Mouse (Mus musculus) hindbrain, embryonic 11.5 days (tissue): ENCODE results near the gene Rplp2. TPM values are rescaled to one million over a fixed set of nuclear protein-coding genes. Genes with fewer than 3 reads are reported as not detected.

ENCODE experiments used
- ATAC-seq: fragments of 200-750 bp; cut with Nextera tagmentation; 2 replicates; pipeline ENCODE4 v1.8.0; 2017; ENCODE audit warnings: mild to moderate bottlenecking, moderate TSS enrichment, moderate library complexity; ENCODE audit not compliant: low FRiP score
- DNase-seq: peaks from one replicate; pipeline ENCODE4 v3.0.0-alpha.2; 2015; ENCODE audit warnings: low spot score
- H3K27ac ChIP-seq: fragments of 300-500 bp; sonication (generic); 2 replicates; pipeline ENCODE4 v1.5.1; 2014; ENCODE audit warnings: mild to moderate bottlenecking, low read depth, low read length
- H3K27me3 ChIP-seq: fragments of 300-500 bp; sonication (generic); 2 replicates; pipeline ENCODE4 v1.6.1; 2014; ENCODE audit warnings: mild to moderate bottlenecking, low read length, moderate library complexity, mixed read lengths; ENCODE audit not compliant: control insufficient read depth, insufficient read depth
- H3K36me3 ChIP-seq: fragments of 300-500 bp; sonication (generic); 2 replicates; pipeline ENCODE4 v1.6.1; 2014; ENCODE audit warnings: mild to moderate bottlenecking, low read length, moderate library complexity, mixed read lengths; ENCODE audit not compliant: control insufficient read depth, insufficient read depth
- H3K4me1 ChIP-seq: fragments of 300-500 bp; sonication (generic); replicated peaks from 2 replicates; pipeline ENCODE4 v1.6.1; 2014; ENCODE audit warnings: low read length, mixed read lengths; ENCODE audit not compliant: control insufficient read depth, insufficient read depth
- H3K4me2 ChIP-seq: fragments of 300-500 bp; sonication (generic); replicated peaks from 2 replicates; pipeline ENCODE4 v1.6.1; 2014; ENCODE audit warnings: mild to moderate bottlenecking, low read depth, low read length
- H3K4me3 ChIP-seq: fragments of 300-500 bp; sonication (generic); 2 replicates; pipeline ENCODE4 v1.5.1; 2014; ENCODE audit warnings: low read depth, low read length
- H3K9ac ChIP-seq: fragments of 300-500 bp; sonication (generic); 2 replicates; pipeline ENCODE4 v1.6.1; 2014; ENCODE audit warnings: low read depth, low read length
- H3K9me3 ChIP-seq: fragments of 300-500 bp; sonication (generic); 2 replicates; pipeline ENCODE4 v1.6.1; 2016; ENCODE audit warnings: low read length; ENCODE audit not compliant: control insufficient read depth
- WGBS: fragments of 180-500 bp; shearing (Covaris S2); extraction: QIAGEN DNeasy Blood & Tissue Kit; methylation state at CpG from one replicate; pipeline ENCODE4 v1.1.7; 2014; 5-methylcytosine and 5-hydroxymethylcytosine counted together
- polyA plus RNA-seq: library from polyadenylated mRNA; unstranded; fragments of >200 nt; fragmentation: Nextera tagmentation; extraction: Ambion mirVana; gene quantifications from 2 replicates; pipeline ENCODE4 v1.2.1, GENCODE M21; 2014

Gene Rplp2
- polyA plus RNA-seq, 1 experiment from 2014 or later, result 939 TPM

DNA sequence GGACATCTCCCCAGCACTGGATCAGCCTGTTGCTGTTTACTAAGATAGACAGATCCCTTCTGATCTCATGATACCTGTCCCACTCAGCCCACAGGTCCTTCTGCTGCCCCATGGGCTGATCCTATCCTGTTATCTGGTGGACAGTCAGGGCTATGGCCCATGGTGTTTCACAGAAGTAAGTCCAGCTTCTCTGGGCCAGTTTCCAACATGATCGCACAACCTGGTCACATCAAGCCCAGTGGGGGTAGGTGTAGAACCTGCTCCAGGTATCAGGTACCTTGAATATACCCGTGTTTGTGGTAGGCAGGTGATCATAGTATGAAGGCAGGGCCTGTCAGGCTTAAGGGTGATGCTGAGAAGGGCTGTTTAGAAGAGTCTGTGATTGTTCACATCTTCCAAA, 48.2 kb downstream of the Rplp2 start:
- H3K36me3 ChIP-seq, result no peaks in the 10 kb centered on the region
- no peak overlapping the region for H3K4me2 ChIP-seq
- WGBS, result 79% methylated on average over 2 of the region's 2 CpGs
- H3K4me1 ChIP-seq, result no peaks in the 10 kb centered on the region
- H3K27ac ChIP-seq, result no peak overlapping the region
- no peaks in the 10 kb centered on the region for H3K9me3 ChIP-seq
- ATAC-seq (no peak), DNase-seq (no peak)
- no peaks in the 10 kb centered on the region for H3K27me3 ChIP-seq
- H3K9ac ChIP-seq, result no peak overlapping the region
- H3K4me3 ChIP-seq, result no peak overlapping the region

DNA sequence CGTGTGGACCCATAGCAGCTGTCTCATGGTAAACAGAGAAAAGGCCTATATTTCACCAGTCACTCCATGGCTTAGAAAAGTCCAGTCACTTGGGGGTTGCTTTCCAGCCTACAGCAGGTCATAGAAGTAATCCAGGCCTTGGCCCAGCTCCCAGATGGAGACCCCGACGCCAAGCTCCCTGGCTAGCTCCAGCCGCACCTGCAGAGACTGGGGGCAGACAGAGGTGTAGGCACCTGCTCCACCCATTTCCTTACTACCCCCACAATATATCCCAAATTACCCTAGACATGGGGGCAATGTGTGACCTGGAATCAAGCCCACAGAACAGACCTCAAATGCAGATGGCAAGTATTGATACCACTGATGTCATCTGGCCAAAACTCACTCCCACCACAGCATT, 48.8 kb downstream of the Rplp2 start:
- ATAC-seq (no peak), DNase-seq (no peak)
- no peak overlapping the region for H3K27ac ChIP-seq
- H3K4me2 ChIP-seq, result no peak overlapping the region
- no peaks in the 10 kb centered on the region for H3K9me3 ChIP-seq
- H3K27me3 ChIP-seq, result no peaks in the 10 kb centered on the region
- no peaks in the 10 kb centered on the region for H3K4me1 ChIP-seq
- H3K36me3 ChIP-seq, result no peaks in the 10 kb centered on the region
- WGBS, result 84% methylated on average over 4 of the region's 4 CpGs
- H3K4me3 ChIP-seq, result no peak overlapping the region
- no peak overlapping the region for H3K9ac ChIP-seq

DNA sequence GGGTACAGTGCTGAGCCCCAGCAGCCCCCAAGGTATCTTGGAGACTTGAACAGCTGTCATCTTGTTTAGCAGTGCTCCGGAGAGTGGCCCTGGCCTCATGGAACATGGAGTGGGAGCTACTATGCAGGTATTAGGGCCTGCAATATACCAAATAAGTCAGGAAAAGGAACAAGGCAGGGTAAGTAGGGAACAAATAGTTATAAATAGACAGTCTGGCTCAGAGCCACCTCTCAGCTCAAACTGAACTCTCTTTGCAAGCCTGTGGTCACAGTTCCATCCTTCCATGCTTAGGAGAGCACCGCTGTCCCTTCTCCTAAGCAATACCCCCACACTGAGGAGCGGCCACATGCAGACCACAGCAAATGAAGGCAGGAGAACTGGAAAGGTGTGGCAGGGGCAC, 50.4 kb downstream of the Rplp2 start:
- no peak for DNase-seq
- Histone ChIP-seq H3K4me1 (no peaks in the 10 kb centered on the region), H3K36me3 (no peaks in the 10 kb centered on the region), H3K9ac (no peak overlapping the region), H3K27ac (no peak overlapping the region), H3K4me2 (no peak overlapping the region), H3K9me3 (no peaks in the 10 kb centered on the region), H3K27me3 (no peaks in the 10 kb centered on the region), H3K4me3 (no peak overlapping the region)
- no peak for ATAC-seq
- 99% methylated on average over 3 of the region's 3 CpGs for WGBS

Other genes with a start within 250 kb of the Rplp2 start
- 2.3 and 3.3 TPM in 2 replicates for gene Lmntd2, start 233.3 kb upstream of the Rplp2 start, polyA plus RNA-seq
- 36.4 and 37.8 TPM in 2 replicates for gene Rassf7, start 231.5 kb upstream of the Rplp2 start, polyA plus RNA-seq
- 67.1 and 78.6 TPM in 2 replicates for gene Phrf1, start 218.6 kb upstream of the Rplp2 start, polyA plus RNA-seq
- gene Irf7, start 180.9 kb upstream of the Rplp2 start, polyA plus RNA-seq, result 0.77 and 1.1 TPM in 2 replicates
- gene Cdhr5, start 170.6 kb upstream of the Rplp2 start, polyA plus RNA-seq, result not detected in 2 replicates
- 4.8 and 5.1 TPM in 2 replicates for gene Sct, start 168.2 kb upstream of the Rplp2 start, polyA plus RNA-seq
- 0.25 and 0.33 TPM in 2 replicates for gene Drd4, start 155.4 kb upstream of the Rplp2 start, polyA plus RNA-seq
- gene Deaf1, start 119.7 kb upstream of the Rplp2 start, polyA plus RNA-seq, result 70.0 and 75.9 TPM in 2 replicates
- 29.7 and 31.9 TPM in 2 replicates for gene Tmem80, start 119.6 kb upstream of the Rplp2 start, polyA plus RNA-seq
- gene Eps8l2, start 108.5 kb upstream of the Rplp2 start, polyA plus RNA-seq, result 2.1 and 2.6 TPM in 2 replicates
- gene Taldo1, start 55.2 kb upstream of the Rplp2 start, polyA plus RNA-seq, result 389 and 395 TPM in 2 replicates
- gene Gatd1, start 33.2 kb upstream of the Rplp2 start, polyA plus RNA-seq, result 43.3 and 48.1 TPM in 2 replicates
- gene Cend1, start 17.9 kb upstream of the Rplp2 start, polyA plus RNA-seq, result 6.8 and 7.2 TPM in 2 replicates
- 33.9 and 36.6 TPM in 2 replicates for gene Slc25a22, start 9.5 kb upstream of the Rplp2 start, polyA plus RNA-seq
- gene Pidd1, start 3.3 kb upstream of the Rplp2 start, polyA plus RNA-seq, result 8.3 and 8.6 TPM in 2 replicates
- 13.7 and 14.2 TPM in 2 replicates for gene Pnpla2, start 7.8 kb downstream of the Rplp2 start, polyA plus RNA-seq
- 4.4 and 4.5 TPM in 2 replicates for gene Cracr2b, start 13.7 kb downstream of the Rplp2 start, polyA plus RNA-seq
- 40.1 and 57.9 TPM in 2 replicates for gene Cd151, start 20.0 kb downstream of the Rplp2 start, polyA plus RNA-seq
- gene Polr2l, start 27.8 kb downstream of the Rplp2 start, polyA plus RNA-seq, result 71.5 and 74.0 TPM in 2 replicates
- 29.6 and 31.4 TPM in 2 replicates for gene Tspan4, start 27.9 kb downstream of the Rplp2 start, polyA plus RNA-seq
- gene Chid1, start 92.5 kb downstream of the Rplp2 start, polyA plus RNA-seq, result 24.1 and 28.8 TPM in 2 replicates
- 67.1 and 77.4 TPM in 2 replicates for gene Ap2a2, start 114.8 kb downstream of the Rplp2 start, polyA plus RNA-seq
- 0.17 TPM in 2 replicates for gene Muc6, start 207.9 kb downstream of the Rplp2 start, polyA plus RNA-seq
- gene Muc2, start 243.0 kb downstream of the Rplp2 start, polyA plus RNA-seq, result 0.07 and 0.32 TPM in 2 replicates